Mouse (Mus musculus): ENCODE data around the gene Cntd1. TPM values are rescaled to one million over a fixed set of nuclear protein-coding genes. Genes with fewer than 3 reads are reported as not detected.

The Cntd1 gene
- polyA plus RNA-seq, 1 experiment from 2014 or later, result 0.72 TPM

- H3K4me2 ChIP-seq (replicated peaks), result peak overlapping the region; percentile 78
- H3K27ac ChIP-seq, result 0 out of 2 replicates have a peak overlapping the region, but pooled peaks have one; percentile 11
- H3K9me3 ChIP-seq, result no peaks in the 10 kb centered on the region
- 37% methylated on average over 27 of the region's 27 CpGs for WGBS
- peaks cover 23% of the 10 kb centered on the region for H3K4me1 ChIP-seq (replicated peaks)
- H3K36me3 ChIP-seq, result no peaks in the 10 kb centered on the region; the same call in 1 of the 2 replicates
- H3K27me3 ChIP-seq (replicated peaks), result no peaks in the 10 kb centered on the region
- ATAC-seq, result no peak
- H3K9ac ChIP-seq, result peak overlapping the region; percentile 2; the same call in 1 of the 2 replicates
- no peak overlapping the region; the same call in 1 of the 2 replicates for H3K4me3 ChIP-seq (replicated peaks)
These were observed 2.3 kb upstream of the Cntd1 start for GRCm38 (mm10) chr11:101276319-101277070.

GRCm38 (mm10) chr11:101277381-101278222 lies 1.2 kb upstream of the Cntd1 start:
- H3K4me2 ChIP-seq (replicated peaks), result peak overlapping the region; percentile 78
- H3K4me3 ChIP-seq (replicated peaks), result peak overlapping the region; percentile 80
- H3K27ac ChIP-seq, result peak overlapping the region; percentile 83
- peak overlapping the region; percentile 80 for H3K9ac ChIP-seq
- H3K9me3 ChIP-seq, result no peaks in the 10 kb centered on the region
- 49% methylated on average over 12 of the region's 12 CpGs for WGBS
- H3K27me3 ChIP-seq (replicated peaks), result no peaks in the 10 kb centered on the region
- peaks cover 23% of the 10 kb centered on the region for H3K4me1 ChIP-seq (replicated peaks)
- ATAC-seq, result peak; percentile 73
- H3K36me3 ChIP-seq, result no peaks in the 10 kb centered on the region; the same call in 1 of the 2 replicates

GRCm38 (mm10) chr11:101279193-101279569 lies 369 bp downstream of the Cntd1 start:
- no peak overlapping the region for H3K27ac ChIP-seq
- H3K4me1 ChIP-seq (replicated peaks), result peaks cover 23% of the 10 kb centered on the region
- no peaks in the 10 kb centered on the region for H3K36me3 ChIP-seq
- WGBS, result 63% methylated on average over 14 of the region's 14 CpGs
- peak; percentile 18; the same call in 1 of the 2 replicates for ATAC-seq
- H3K9me3 ChIP-seq, result no peaks in the 10 kb centered on the region
- H3K9ac ChIP-seq, result no peak overlapping the region
- H3K27me3 ChIP-seq (replicated peaks), result no peaks in the 10 kb centered on the region
- H3K4me2 ChIP-seq (replicated peaks), result peak overlapping the region; percentile 78
- H3K4me3 ChIP-seq (replicated peaks), result peak overlapping the region; percentile 80

GRCm38 (mm10) chr11:101280837-101281236 lies 2.0 kb downstream of the Cntd1 start:
- H3K4me1 ChIP-seq (replicated peaks), result peaks cover 23% of the 10 kb centered on the region
- H3K4me3 ChIP-seq (replicated peaks), result no peak overlapping the region
- no peaks in the 10 kb centered on the region for H3K36me3 ChIP-seq
- no peaks in the 10 kb centered on the region for H3K9me3 ChIP-seq
- no peaks in the 10 kb centered on the region for H3K27me3 ChIP-seq (replicated peaks)
- no peak overlapping the region for H3K4me2 ChIP-seq (replicated peaks)
- H3K27ac ChIP-seq, result no peak overlapping the region
- H3K9ac ChIP-seq, result no peak overlapping the region
- WGBS, result 50% methylated on average over 7 of the region's 7 CpGs
- ATAC-seq, result no peak

GRCm38 (mm10) chr11:101282896-101283295 lies 4.1 kb downstream of the Cntd1 start:
- Histone ChIP-seq H3K4me1 (replicated peaks) (peaks cover 7% of the 10 kb centered on the region), H3K27ac (no peak overlapping the region), H3K9me3 (no peaks in the 10 kb centered on the region), H3K4me2 (replicated peaks) (no peak overlapping the region), H3K4me3 (replicated peaks) (no peak overlapping the region), H3K9ac (no peak overlapping the region), H3K36me3 (no peaks in the 10 kb centered on the region), H3K27me3 (replicated peaks) (no peaks in the 10 kb centered on the region)
- 33% methylated on average over 5 of the region's 5 CpGs for WGBS
- ATAC-seq, result no peak

- Histone ChIP-seq H3K4me1 (replicated peaks) (peaks cover 4% of the 10 kb centered on the region), H3K9ac (no peak overlapping the region), H3K4me3 (replicated peaks) (no peak overlapping the region), H3K36me3 (0 out of 2 replicates have a peak, but pooled peaks cover 2% of the 10 kb centered on the region), H3K27me3 (replicated peaks) (no peaks in the 10 kb centered on the region), H3K9me3 (no peaks in the 10 kb centered on the region), H3K27ac (no peak overlapping the region), H3K4me2 (replicated peaks) (no peak overlapping the region)
- ATAC-seq, result no peak
- WGBS, result 67% methylated on average over 4 of the region's 4 CpGs
These were observed 5.0 kb downstream of the Cntd1 start for GRCm38 (mm10) chr11:101283805-101284204.

GRCm38 (mm10) chr11:101287306-101287705 lies 8.5 kb downstream of the Cntd1 start:
- 81% methylated on average over 9 of the region's 9 CpGs for WGBS
- Histone ChIP-seq H3K4me2 (replicated peaks) (no peak overlapping the region), H3K27me3 (replicated peaks) (no peaks in the 10 kb centered on the region), H3K9ac (no peak overlapping the region), H3K9me3 (no peaks in the 10 kb centered on the region), H3K27ac (no peak overlapping the region), H3K4me3 (replicated peaks) (no peak overlapping the region), H3K36me3 (peaks cover 29% of the 10 kb centered on the region), H3K4me1 (replicated peaks) (no peaks in the 10 kb centered on the region)
- ATAC-seq, result no peak

- WGBS, result 93% methylated on average over 8 of the region's 8 CpGs
These were observed 12.4 kb downstream of the Cntd1 start for GRCm38 (mm10) chr11:101291231-101291630.

GRCm38 (mm10) chr11:101295191-101295590 lies 16.4 kb downstream of the Cntd1 start:
- no peaks in the 10 kb centered on the region for H3K9me3 ChIP-seq
- peaks cover 37% of the 10 kb centered on the region for H3K36me3 ChIP-seq
- no peak overlapping the region for H3K9ac ChIP-seq
- no peaks in the 10 kb centered on the region for H3K4me1 ChIP-seq (replicated peaks)
- no peak overlapping the region for H3K27ac ChIP-seq
- H3K27me3 ChIP-seq (replicated peaks), result no peaks in the 10 kb centered on the region
- no peak overlapping the region for H3K4me3 ChIP-seq (replicated peaks)
- ATAC-seq, result no peak
- no peak overlapping the region for H3K4me2 ChIP-seq (replicated peaks)
- WGBS, result 95% methylated on average over 8 of the region's 8 CpGs

More at GRCm38 (mm10) chr11:101291231-101291630, 12.4 kb downstream of the Cntd1 start:
- Histone ChIP-seq H3K9ac (no peak overlapping the region), H3K4me3 (replicated peaks) (no peak overlapping the region), H3K36me3 (peaks cover 38% of the 10 kb centered on the region), H3K27ac (no peak overlapping the region), H3K4me1 (replicated peaks) (no peaks in the 10 kb centered on the region), H3K27me3 (replicated peaks) (no peaks in the 10 kb centered on the region), H3K4me2 (replicated peaks) (no peak overlapping the region), H3K9me3 (no peaks in the 10 kb centered on the region)
- ATAC-seq, result no peak

GRCm38 (mm10) chr11:101300881-101301280 lies 22.1 kb downstream of the Cntd1 start:
- ATAC-seq, result no peak
- no peak overlapping the region for H3K27ac ChIP-seq
- H3K27me3 ChIP-seq (replicated peaks), result no peaks in the 10 kb centered on the region
- peak overlapping the region; percentile 93 for H3K4me2 ChIP-seq (replicated peaks)
- H3K9me3 ChIP-seq, result no peaks in the 10 kb centered on the region
- WGBS, result 61% methylated on average over 7 of the region's 7 CpGs
- H3K4me1 ChIP-seq (replicated peaks), result peaks cover 14% of the 10 kb centered on the region
- peak overlapping the region; percentile 93 for H3K4me3 ChIP-seq (replicated peaks)
- H3K36me3 ChIP-seq, result peaks cover 13% of the 10 kb centered on the region; the same call in 1 of the 2 replicates
- H3K9ac ChIP-seq, result peak overlapping the region; percentile 93; the same call in 1 of the 2 replicates

GRCm38 (mm10) chr11:101301299-101302003 lies 22.6 kb downstream of the Cntd1 start:
- Histone ChIP-seq H3K9me3 (no peaks in the 10 kb centered on the region), H3K4me2 (replicated peaks) (peak overlapping the region; percentile 93), H3K36me3 (0 out of 2 replicates have a peak, but pooled peaks cover 12% of the 10 kb centered on the region), H3K27me3 (replicated peaks) (no peaks in the 10 kb centered on the region), H3K27ac (0 out of 2 replicates have a peak overlapping the region, but pooled peaks have one; percentile 54), H3K9ac (peak overlapping the region; percentile 93), H3K4me3 (replicated peaks) (peak overlapping the region; percentile 93), H3K4me1 (replicated peaks) (peaks cover 14% of the 10 kb centered on the region)
- ATAC-seq, result no peak
- WGBS, result 11% methylated on average over 26 of the region's 26 CpGs
